Mouse (Mus musculus): ENCODE measurements around the gene Cdh22.

- TF ChIP-seq CTCF (IDR thresholded peaks at IDR 0.05; ENCODE audit: low read depth) (no peak), EP300 (optimal IDR thresholded peaks at IDR 0.05) (no peak)
These were observed 161.3 kb downstream of the Cdh22 start for GRCm38 (mm10) chr2:165073381-165073781.
